Mouse (Mus musculus): Measurements from ENCODE around the gene Nup107.

- TF ChIP-seq CTCF (IDR thresholded peaks at IDR 0.05; ENCODE audit: low read depth, low read length) (no peak), POLR2A (IDR thresholded peaks at IDR 0.05; ENCODE audit: insufficient read depth, low read length) (no peak)
Observed at GRCm38 (mm10) chr10:117740921-117741320, 51.6 kb downstream of the Nup107 start.
